Comparison of ENCODE assay signal across 24 mouse cellular contexts in the genomic region with DNA sequence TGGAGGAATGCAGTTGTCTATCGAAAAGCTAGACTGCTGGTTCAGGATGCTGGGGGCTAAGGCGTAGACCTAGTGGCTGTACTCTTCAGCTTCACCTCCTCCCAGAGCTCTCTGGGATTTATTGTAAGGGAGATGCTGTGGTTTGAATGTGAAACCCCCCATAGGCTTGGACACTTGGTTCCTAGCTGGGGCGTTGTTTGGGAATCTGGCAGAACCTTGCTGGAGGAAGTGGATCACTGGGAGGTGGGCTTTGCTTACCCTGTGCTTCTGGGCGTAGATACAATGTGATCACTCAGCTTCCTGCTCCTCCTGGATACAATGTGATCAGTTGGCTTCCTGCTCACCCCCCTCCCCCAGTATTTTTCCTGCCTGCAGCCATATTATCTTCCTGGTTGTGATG.
"Had no signal": no experiment of that assay in that cellular context is flagged by ENCODE, and none has a peak within 500 bp of the region (broad histone marks: within the 10 kb centered on the region; RNA-seq: fewer than 3 reads in every experiment).

No protein-coding gene starts in this region.

- H3K4me3 ChIP-seq: gastrocnemius, adult 2 months; heart, adult 2 months; heart, embryonic 13.5 days; heart, embryonic 15.5 days; hindbrain, embryonic 10.5 days; hindbrain, embryonic 12.5 days; intestine, embryonic 15.5 days; layer of hippocampus, adult 2 months; left cerebral cortex, adult 2 months; limb, embryonic 10.5 days; limb, embryonic 12.5 days; liver, embryonic 13.5 days; liver, embryonic 15.5 days had no signal

- H3K27ac ChIP-seq: gastrocnemius, adult 2 months; heart, adult 2 months; heart, embryonic 13.5 days; heart, embryonic 15.5 days; hindbrain, embryonic 10.5 days; hindbrain, embryonic 12.5 days; hindbrain, embryonic 14.5 days; intestine, embryonic 15.5 days; layer of hippocampus, adult 2 months; left cerebral cortex, adult 2 months; limb, embryonic 10.5 days; limb, embryonic 12.5 days; liver, embryonic 13.5 days; liver, embryonic 15.5 days had no signal

- H3K4me1 ChIP-seq: hindbrain, embryonic 10.5 days; hindbrain, embryonic 12.5 days; intestine, embryonic 15.5 days; limb, embryonic 10.5 days; limb, embryonic 12.5 days had no signal

- H3K36me3 ChIP-seq: heart, embryonic 13.5 days; heart, embryonic 15.5 days; hindbrain, embryonic 10.5 days; hindbrain, embryonic 12.5 days; intestine, embryonic 15.5 days; limb, embryonic 10.5 days; limb, embryonic 12.5 days; liver, embryonic 13.5 days; liver, embryonic 15.5 days had no signal

- H3K9ac ChIP-seq: heart, embryonic 13.5 days; heart, embryonic 15.5 days; hindbrain, embryonic 12.5 days; hindbrain, embryonic 14.5 days; intestine, embryonic 15.5 days; limb, embryonic 12.5 days; liver, embryonic 13.5 days; liver, embryonic 15.5 days; liver, postnatal 0 days had no signal

- H3K9me3 ChIP-seq: heart, embryonic 13.5 days; heart, embryonic 15.5 days; hindbrain, embryonic 10.5 days; hindbrain, embryonic 12.5 days; intestine, embryonic 15.5 days; limb, embryonic 10.5 days; liver, embryonic 13.5 days; liver, embryonic 15.5 days had no signal

- DNase-seq: gastrocnemius, adult 2 months; gastrocnemius, postnatal 10 days; gastrocnemius, postnatal 25 days; heart, adult 2 months; heart, postnatal 4 days; kidney, adult 18-20 months; kidney, adult 8-10 months; kidney, postnatal 10 days; kidney, postnatal 25 days; kidney, postnatal 4 days; liver; liver, embryonic 13.5 days; liver, postnatal 0 days had no signal
